Mouse (Mus musculus): ENCODE measurements around the gene Tspan6. TPM values are rescaled to one million over a fixed set of nuclear protein-coding genes. Genes with fewer than 3 reads are reported as not detected.

Tspan6 gene
- 18.7 and 24.6 TPM in 2 replicates for polyA plus RNA-seq (2015; fragmentation: Nextera tagmentation; extraction: Ambion mirVana)

DNA sequence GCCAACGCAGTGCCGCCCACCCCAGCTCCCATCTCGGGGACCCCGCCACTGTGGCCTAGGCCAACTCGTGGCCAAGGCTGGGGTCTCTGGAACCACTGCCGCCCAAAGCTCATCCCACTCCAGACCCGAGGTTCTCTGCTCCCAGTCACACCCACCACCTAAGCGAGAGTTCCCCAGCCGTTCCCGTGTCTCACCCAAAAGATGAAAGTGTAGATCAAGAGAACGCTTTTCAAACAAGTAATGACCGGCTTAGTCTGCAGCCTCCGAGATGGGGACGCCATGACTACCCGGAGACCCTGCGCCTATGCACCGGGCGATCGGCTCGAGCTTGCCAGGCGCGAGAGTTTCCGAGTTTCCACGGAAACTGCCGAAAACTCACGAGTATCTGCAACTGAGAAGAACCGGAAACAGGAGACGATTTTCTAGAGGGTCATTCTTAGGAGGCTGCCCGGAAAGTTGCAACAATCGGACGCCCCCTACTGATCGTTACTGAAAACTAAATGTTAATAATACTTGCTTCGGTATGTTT, at the start of gene Tspan6:
Gene Tspan6 (minus strand): TSS at position 416 of the 529 bp plus-strand sequence.
- WGBS (ENCODE audit: insufficient replicate concordance), result 14% methylated on average over 33 of the region's 33 CpGs

GRCm38 (mm10) chrX:133947427-133947826, 49.2 kb upstream of the Tspan6 start:
- Histone ChIP-seq H3K9me3 (replicated peaks) (no peaks in the 10 kb centered on the region), H3K36me3 (no peaks in the 10 kb centered on the region), H3K27me3 (no peaks in the 10 kb centered on the region), H3K27ac (no peak overlapping the region), H3K4me2 (no peak overlapping the region), H3K4me1 (replicated peaks) (no peaks in the 10 kb centered on the region), H3K9ac (no peak overlapping the region), H3K4me3 (replicated peaks) (no peak overlapping the region)
- DNase-seq (peak; percentile 1), ATAC-seq (ENCODE audit: low read depth) (peak; percentile 29; the same call in 1 of the 2 replicates)
- WGBS (ENCODE audit: insufficient replicate concordance), result 33% methylated on average over 3 of the region's 3 CpGs

More for the DNA sequence above, at the start of gene Tspan6:
- Histone ChIP-seq H3K4me1 (replicated peaks) (no peaks in the 10 kb centered on the region), H3K4me3 (replicated peaks) (peak within 1 kb of the TSS; percentile 55), H3K4me2 (peak within 1 kb of the TSS; percentile 67), H3K27me3 (no peaks in the 10 kb centered on the region), H3K9me3 (replicated peaks) (no peaks in the 10 kb centered on the region), H3K27ac (no peak within 1 kb of the TSS), H3K9ac (peak within 1 kb of the TSS; percentile 59), H3K36me3 (no peaks in the 10 kb centered on the region)
- DNase-seq (peak; percentile 52), ATAC-seq (ENCODE audit: low read depth) (peak; percentile 76)

DNA sequence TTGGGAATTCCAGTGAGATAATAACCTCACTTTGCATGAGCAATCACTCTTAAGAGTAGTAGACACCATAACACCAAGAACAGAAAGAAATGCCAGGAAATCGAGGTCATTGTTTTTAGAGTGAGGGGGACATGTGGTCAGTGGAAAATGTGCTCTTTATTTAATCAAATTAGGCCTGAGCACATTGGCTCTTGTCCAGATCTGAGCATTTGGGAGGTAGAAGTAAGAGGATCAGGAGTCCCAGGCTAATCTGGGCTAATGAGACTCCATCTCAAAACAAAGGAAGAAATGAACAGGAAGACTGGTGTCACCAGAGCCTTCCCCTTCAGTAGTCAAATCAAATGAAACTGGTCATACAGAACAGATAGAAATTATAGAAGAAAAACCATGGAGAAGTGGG, 41.3 kb upstream of the Tspan6 start:
- no peak for ATAC-seq (ENCODE audit: low read depth)
- Histone ChIP-seq H3K4me2 (no peak overlapping the region), H3K4me1 (replicated peaks) (no peaks in the 10 kb centered on the region)

DNA sequence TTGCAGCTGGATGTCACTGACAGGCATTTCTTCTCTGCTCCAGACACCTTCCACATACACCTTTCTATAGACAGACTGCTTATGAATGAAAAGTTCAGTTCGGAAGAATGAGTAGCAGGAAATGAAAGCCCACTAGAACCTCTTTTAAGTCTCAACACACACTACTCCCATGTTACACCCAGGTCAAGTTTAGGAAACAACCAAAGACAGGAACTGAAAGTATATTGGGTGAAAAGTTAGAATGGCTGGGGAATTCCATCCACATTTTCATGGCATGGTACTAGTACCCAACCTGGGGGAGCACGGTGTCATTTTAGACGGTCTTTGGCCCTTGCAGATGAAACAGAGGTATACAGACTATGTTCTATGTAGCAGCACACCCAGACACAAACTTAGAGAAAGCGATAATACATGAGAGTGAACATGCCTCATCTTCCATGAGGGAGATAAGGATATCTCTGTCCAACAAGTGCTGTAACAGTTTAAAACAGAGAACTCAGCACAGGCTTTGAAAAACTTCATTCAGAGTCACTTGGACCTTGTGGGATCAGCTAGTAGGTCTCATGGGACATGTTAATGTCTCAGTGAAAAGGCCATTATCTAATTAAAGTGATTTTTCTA, 38.5 kb upstream of the Tspan6 start:
- H3K27ac ChIP-seq, result no peak overlapping the region
- H3K36me3 ChIP-seq, result no peaks in the 10 kb centered on the region
- no peak overlapping the region for H3K4me3 ChIP-seq (replicated peaks)
- no peak overlapping the region for H3K9ac ChIP-seq
- H3K9me3 ChIP-seq (replicated peaks), result no peaks in the 10 kb centered on the region
- H3K4me2 ChIP-seq, result no peak overlapping the region
- ATAC-seq (ENCODE audit: low read depth) (peak; percentile 69; the same call in 1 of the 2 replicates), DNase-seq (no peak)
- WGBS (ENCODE audit: insufficient replicate concordance), result 50% methylated on average over 4 of the region's 4 CpGs
- H3K4me1 ChIP-seq (replicated peaks), result no peaks in the 10 kb centered on the region
- no peaks in the 10 kb centered on the region for H3K27me3 ChIP-seq

More for the DNA sequence above, 41.3 kb upstream of the Tspan6 start:
- no peak overlapping the region for H3K4me3 ChIP-seq (replicated peaks)
- no peak overlapping the region for H3K27ac ChIP-seq
- WGBS (ENCODE audit: insufficient replicate concordance), result 23% methylated on average over 1 of the region's 1 CpGs
- DNase-seq, result no peak
- H3K27me3 ChIP-seq, result no peaks in the 10 kb centered on the region
- H3K9ac ChIP-seq, result no peak overlapping the region
- H3K36me3 ChIP-seq, result no peaks in the 10 kb centered on the region
- no peaks in the 10 kb centered on the region for H3K9me3 ChIP-seq (replicated peaks)

DNA sequence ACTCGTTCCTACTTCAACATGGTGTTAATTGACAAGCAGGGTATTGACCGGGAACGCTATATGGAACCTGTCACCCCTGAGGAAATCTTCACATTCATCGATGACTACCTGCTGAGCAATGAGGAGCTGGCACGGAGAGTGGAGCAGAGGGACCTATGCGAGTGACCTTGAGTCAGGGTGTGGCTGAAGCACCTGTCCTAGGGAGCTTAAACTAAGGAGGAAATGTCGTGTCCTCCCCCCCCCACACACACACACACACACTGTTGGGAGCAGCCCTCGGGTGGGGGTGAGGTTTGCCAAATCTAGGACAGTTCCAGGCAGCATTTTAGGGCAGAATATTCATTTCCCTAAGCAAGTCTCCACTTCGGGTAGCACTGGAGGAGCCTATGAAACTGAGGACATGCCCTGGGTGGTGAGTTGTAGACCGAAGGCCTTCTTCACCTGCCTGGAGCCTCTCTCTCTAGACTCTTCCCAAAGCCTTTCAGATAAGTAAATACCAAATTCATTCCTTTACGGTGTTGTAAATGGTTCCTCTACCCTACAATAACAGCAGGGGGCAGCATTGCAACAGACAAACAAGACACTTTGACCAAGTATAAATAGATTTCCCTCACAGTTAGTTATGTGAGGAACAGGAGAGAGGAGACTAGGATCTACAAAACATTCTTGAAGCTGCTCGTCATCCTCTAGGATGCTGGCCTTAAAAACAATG, 33.2 kb upstream of the Tspan6 start:
- H3K9ac ChIP-seq, result no peak overlapping the region
- 50% methylated on average over 12 of the region's 12 CpGs for WGBS (ENCODE audit: insufficient replicate concordance)
- no peaks in the 10 kb centered on the region for H3K9me3 ChIP-seq (replicated peaks)
- DNase-seq (peak; percentile 2), ATAC-seq (ENCODE audit: low read depth) (no peak)
- no peak overlapping the region for H3K4me3 ChIP-seq (replicated peaks)
- no peak overlapping the region for H3K4me2 ChIP-seq
- no peak overlapping the region for H3K27ac ChIP-seq
- no peaks in the 10 kb centered on the region for H3K36me3 ChIP-seq
- H3K27me3 ChIP-seq, result no peaks in the 10 kb centered on the region
- no peaks in the 10 kb centered on the region for H3K4me1 ChIP-seq (replicated peaks)

DNA sequence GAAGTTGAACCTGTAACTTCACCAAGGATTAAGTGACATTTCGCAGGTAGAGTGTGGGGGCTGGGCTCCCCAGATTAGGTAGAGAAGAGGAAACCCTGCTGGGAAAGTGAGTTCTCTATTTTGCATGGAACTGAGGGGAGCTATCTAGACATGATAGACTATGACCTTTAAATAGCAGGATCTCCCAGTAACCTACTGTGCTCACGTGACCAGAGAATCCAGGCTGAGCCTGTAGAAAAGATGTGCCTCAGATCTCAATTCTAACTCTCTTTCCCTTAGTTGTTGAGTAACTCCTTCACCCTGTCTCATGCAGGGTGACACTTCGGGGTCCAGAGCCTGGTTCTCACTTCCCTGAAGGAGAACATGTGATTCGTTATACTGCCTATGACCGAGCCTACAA, 28.5 kb upstream of the Tspan6 start:
- no peak for ATAC-seq (ENCODE audit: low read depth)
- Histone ChIP-seq H3K27me3 (no peaks in the 10 kb centered on the region), H3K9ac (no peak overlapping the region), H3K4me3 (replicated peaks) (no peak overlapping the region), H3K27ac (no peak overlapping the region), H3K9me3 (replicated peaks) (no peaks in the 10 kb centered on the region), H3K4me1 (replicated peaks) (no peaks in the 10 kb centered on the region), H3K36me3 (no peaks in the 10 kb centered on the region), H3K4me2 (no peak overlapping the region)
- WGBS (ENCODE audit: insufficient replicate concordance), result 48% methylated on average over 5 of the region's 5 CpGs
- no peak for DNase-seq

DNA sequence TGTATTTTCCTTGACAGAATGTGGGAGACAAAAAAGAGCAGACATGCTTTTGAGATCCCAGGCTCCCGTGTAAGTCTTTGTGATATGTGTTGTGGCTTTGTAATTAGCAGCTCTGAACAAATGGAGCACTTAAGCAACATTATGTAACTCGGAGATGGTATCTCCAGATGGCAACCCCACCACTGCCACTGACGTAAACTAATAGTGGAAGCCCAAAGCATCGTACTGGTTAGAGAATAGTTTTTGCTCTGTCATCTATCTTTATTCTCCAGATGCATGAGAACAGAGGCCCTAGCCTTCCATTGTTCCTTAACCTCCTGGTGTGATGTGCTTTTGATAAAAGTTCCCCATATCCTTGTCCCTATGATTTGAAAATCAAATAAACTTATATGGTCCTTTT, 23.0 kb upstream of the Tspan6 start:
- no peak for ATAC-seq (ENCODE audit: low read depth)
- Histone ChIP-seq H3K9me3 (replicated peaks) (no peaks in the 10 kb centered on the region), H3K36me3 (no peaks in the 10 kb centered on the region), H3K4me3 (replicated peaks) (no peak overlapping the region), H3K27me3 (no peaks in the 10 kb centered on the region), H3K4me2 (no peak overlapping the region), H3K27ac (no peak overlapping the region), H3K9ac (no peak overlapping the region), H3K4me1 (replicated peaks) (no peaks in the 10 kb centered on the region)
- DNase-seq, result no peak
- 29% methylated on average over 4 of the region's 4 CpGs for WGBS (ENCODE audit: insufficient replicate concordance)

GRCm38 (mm10) chrX:133914219-133914618, 16.0 kb upstream of the Tspan6 start:
- Histone ChIP-seq H3K27me3 (no peaks in the 10 kb centered on the region), H3K27ac (no peak overlapping the region), H3K4me3 (replicated peaks) (no peak overlapping the region), H3K9ac (no peak overlapping the region), H3K4me1 (replicated peaks) (no peaks in the 10 kb centered on the region), H3K36me3 (no peaks in the 10 kb centered on the region), H3K9me3 (replicated peaks) (no peaks in the 10 kb centered on the region), H3K4me2 (no peak overlapping the region)
- no peak for DNase-seq
- 36% methylated on average over 7 of the region's 7 CpGs for WGBS (ENCODE audit: insufficient replicate concordance)
- ATAC-seq (ENCODE audit: low read depth), result no peak

GRCm38 (mm10) chrX:133913006-133913405, 14.8 kb upstream of the Tspan6 start:
- H3K27me3 ChIP-seq, result no peaks in the 10 kb centered on the region
- H3K36me3 ChIP-seq, result no peaks in the 10 kb centered on the region
- ATAC-seq (ENCODE audit: low read depth) (no peak), DNase-seq (no peak)
- WGBS (ENCODE audit: insufficient replicate concordance), result 56% methylated on average over 3 of the region's 3 CpGs
- no peak overlapping the region for H3K4me3 ChIP-seq (replicated peaks)
- H3K4me2 ChIP-seq, result no peak overlapping the region
- H3K27ac ChIP-seq, result no peak overlapping the region
- no peak overlapping the region for H3K9ac ChIP-seq
- H3K4me1 ChIP-seq (replicated peaks), result no peaks in the 10 kb centered on the region
- no peaks in the 10 kb centered on the region for H3K9me3 ChIP-seq (replicated peaks)

DNA sequence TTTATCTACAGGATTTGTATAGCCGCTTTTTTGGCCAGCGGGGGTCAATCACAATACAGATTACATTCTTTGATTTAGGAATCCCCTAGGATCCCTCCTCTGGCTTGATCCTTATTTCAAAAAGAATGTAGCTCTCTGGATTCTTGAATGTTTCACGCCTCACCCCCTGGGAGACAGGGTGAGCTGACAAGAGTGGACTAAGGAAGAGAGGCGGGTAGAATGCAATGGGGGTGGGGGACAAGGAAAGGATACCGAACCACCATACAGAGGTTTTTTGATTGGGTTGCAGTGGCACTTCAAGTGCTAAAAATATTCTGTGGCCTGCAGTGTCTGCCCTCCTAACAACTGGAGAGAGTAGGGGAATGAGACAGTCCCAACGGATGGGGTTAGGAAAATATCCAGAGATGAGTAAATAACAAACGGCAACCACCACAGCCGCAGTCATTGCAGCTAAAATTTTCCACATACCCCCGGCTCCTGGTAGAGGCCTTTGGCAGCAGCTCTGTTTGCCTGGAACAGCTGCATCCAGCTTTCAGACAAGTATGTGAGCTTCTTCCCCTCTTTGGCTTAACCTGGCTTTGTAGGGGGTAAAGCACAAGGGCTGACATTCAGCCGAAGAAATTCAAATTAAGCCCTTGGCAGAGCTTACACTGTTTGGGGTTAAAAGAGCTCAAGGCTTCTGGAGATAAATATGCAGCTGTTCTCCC, 13.3 kb upstream of the Tspan6 start:
- 40% methylated on average over 10 of the region's 10 CpGs for WGBS (ENCODE audit: insufficient replicate concordance)
- DNase-seq, result no peak
- Histone ChIP-seq H3K9ac (no peak overlapping the region), H3K4me3 (replicated peaks) (no peak overlapping the region), H3K27ac (no peak overlapping the region), H3K9me3 (replicated peaks) (no peaks in the 10 kb centered on the region), H3K36me3 (no peaks in the 10 kb centered on the region), H3K4me1 (replicated peaks) (no peaks in the 10 kb centered on the region), H3K4me2 (no peak overlapping the region), H3K27me3 (no peaks in the 10 kb centered on the region)
- ATAC-seq (ENCODE audit: low read depth), result no peak

- H3K27me3 ChIP-seq, result no peaks in the 10 kb centered on the region
- H3K36me3 ChIP-seq, result no peaks in the 10 kb centered on the region
- ATAC-seq (ENCODE audit: low read depth) (no peak), DNase-seq (no peak)
- no peak within 1 kb of the TSS for H3K4me2 ChIP-seq
- H3K9me3 ChIP-seq (replicated peaks), result no peaks in the 10 kb centered on the region
- WGBS (ENCODE audit: insufficient replicate concordance), result 30% methylated on average over 3 of the region's 3 CpGs
- no peak within 1 kb of the TSS for H3K27ac ChIP-seq
- H3K9ac ChIP-seq, result no peak within 1 kb of the TSS
- no peak within 1 kb of the TSS for H3K4me3 ChIP-seq (replicated peaks)
- no peaks in the 10 kb centered on the region for H3K4me1 ChIP-seq (replicated peaks)
Observed at GRCm38 (mm10) chrX:133908261-133908660, 10.0 kb upstream of the Tspan6 start, which contains the start of gene Srpx2. Srpx2 (plus strand) TSS chrX:133908426.
